Mouse (Mus musculus) liver, embryonic 16.5 days (tissue): Measurements from ENCODE around the gene Man1c1. TPM values are rescaled to one million over a fixed set of nuclear protein-coding genes. Genes with fewer than 3 reads are reported as not detected.

Source experiments
- ATAC-seq: fragments of 200-750 bp; cut with Nextera tagmentation; 2 replicates; pipeline ENCODE4 v1.8.0; 2017; ENCODE audit warnings: low read depth, mild to moderate bottlenecking, moderate number of reproducible peaks, moderate library complexity
- H3K27ac ChIP-seq: fragments of 300-500 bp; sonication (generic); 2 replicates; pipeline ENCODE4 v1.5.1; 2014; ENCODE audit warnings: mild to moderate bottlenecking, low read length
- H3K27me3 ChIP-seq: fragments of 300-500 bp; sonication (generic); 2 replicates; pipeline ENCODE4 v1.6.1; 2014; ENCODE audit warnings: low read depth, low read length, mixed read lengths; ENCODE audit not compliant: control insufficient read depth, insufficient read depth
- H3K36me3 ChIP-seq: fragments of 300-500 bp; sonication (generic); 2 replicates; pipeline ENCODE4 v1.6.1; 2014; ENCODE audit warnings: mild to moderate bottlenecking; ENCODE audit not compliant: control insufficient read depth, insufficient read depth
- H3K4me1 ChIP-seq: fragments of 300-500 bp; sonication (generic); 2 replicates; pipeline ENCODE4 v1.6.1; 2014; ENCODE audit warnings: low read depth, low read length, mixed read lengths; ENCODE audit not compliant: control insufficient read depth
- H3K4me2 ChIP-seq: fragments of 300-500 bp; sonication (generic); 2 replicates; pipeline ENCODE4 v1.6.1; 2014; ENCODE audit warnings: low read depth, low read length, mixed read lengths
- H3K4me3 ChIP-seq: fragments of 300-500 bp; sonication (generic); 2 replicates; pipeline ENCODE4 v1.5.1; 2014; ENCODE audit warnings: low read depth, mild to moderate bottlenecking, low read length
- H3K9ac ChIP-seq: fragments of 300-500 bp; sonication (generic); 2 replicates; pipeline ENCODE4 v1.6.1; 2014; ENCODE audit warnings: low read depth, low read length
- H3K9me3 ChIP-seq: fragments of 300-500 bp; sonication (generic); replicated peaks from 2 replicates; pipeline ENCODE4 v1.6.1; 2016; ENCODE audit warnings: low read length; ENCODE audit not compliant: control insufficient read depth
- WGBS: fragments of 180-500 bp; shearing (Covaris S2); extraction: QIAGEN DNeasy Blood & Tissue Kit; methylation state at CpG from one replicate; pipeline ENCODE4 v1.1.7; 2014; ENCODE audit not compliant: insufficient replicate concordance; 5-methylcytosine and 5-hydroxymethylcytosine counted together
- polyA plus RNA-seq: library from polyadenylated mRNA; unstranded; fragments of >200 nt; fragmentation: Nextera tagmentation; extraction: Ambion mirVana; gene quantifications from 2 replicates; pipeline ENCODE4 v1.2.1, GENCODE M21; 2015

Man1c1 gene
- polyA plus RNA-seq, 1 experiment from 2014 or later = 1.2 TPM

GRCm38 (mm10) chr4:134578407-134578806 lies 125.7 kb downstream of the Man1c1 start:
- WGBS = 56% methylated on average over 5 of the region's 5 CpGs

GRCm38 (mm10) chr4:134577281-134577680 lies 126.8 kb downstream of the Man1c1 start:
- no peak for ATAC-seq
- Histone ChIP-seq H3K27me3 (no peaks in the 10 kb centered on the region), H3K4me2 (no peak overlapping the region), H3K4me1 (no peaks in the 10 kb centered on the region; the same call in 1 of the 2 replicates), H3K9ac (no peak overlapping the region), H3K9me3 (no peaks in the 10 kb centered on the region), H3K36me3 (no peaks in the 10 kb centered on the region), H3K27ac (no peak overlapping the region), H3K4me3 (no peak overlapping the region)
- WGBS = 83% methylated on average over 2 of the region's 2 CpGs

More at GRCm38 (mm10) chr4:134578407-134578806, 125.7 kb downstream of the Man1c1 start:
- no peaks in the 10 kb centered on the region; the same call in 1 of the 2 replicates for H3K4me1 ChIP-seq
- no peak overlapping the region for H3K27ac ChIP-seq
- no peak overlapping the region for H3K9ac ChIP-seq
- H3K9me3 ChIP-seq = no peaks in the 10 kb centered on the region
- H3K4me2 ChIP-seq = no peak overlapping the region
- H3K36me3 ChIP-seq = no peaks in the 10 kb centered on the region
- no peak for ATAC-seq
- H3K4me3 ChIP-seq = no peak overlapping the region
- H3K27me3 ChIP-seq = no peaks in the 10 kb centered on the region

- no peak for ATAC-seq
- Histone ChIP-seq H3K9me3 (no peaks in the 10 kb centered on the region), H3K27me3 (no peaks in the 10 kb centered on the region), H3K36me3 (no peaks in the 10 kb centered on the region), H3K27ac (no peak overlapping the region), H3K9ac (no peak overlapping the region), H3K4me2 (no peak overlapping the region), H3K4me3 (no peak overlapping the region), H3K4me1 (no peaks in the 10 kb centered on the region; the same call in 1 of the 2 replicates)
- 73% methylated on average over 11 of the region's 11 CpGs for WGBS
These were observed 128.6 kb downstream of the Man1c1 start for GRCm38 (mm10) chr4:134575486-134575885.

GRCm38 (mm10) chr4:134572449-134573300 lies 131.4 kb downstream of the Man1c1 start:
- Histone ChIP-seq H3K4me1 (no peaks in the 10 kb centered on the region), H3K27me3 (no peaks in the 10 kb centered on the region), H3K27ac (no peak overlapping the region), H3K4me2 (no peak overlapping the region), H3K4me3 (no peak overlapping the region), H3K9ac (no peak overlapping the region), H3K36me3 (no peaks in the 10 kb centered on the region), H3K9me3 (no peaks in the 10 kb centered on the region)
- WGBS = 74% methylated on average over 24 of the region's 24 CpGs
- no peak for ATAC-seq

- Histone ChIP-seq H3K4me1 (no peaks in the 10 kb centered on the region), H3K4me2 (no peak overlapping the region), H3K36me3 (no peaks in the 10 kb centered on the region), H3K9ac (no peak overlapping the region), H3K9me3 (no peaks in the 10 kb centered on the region), H3K27ac (no peak overlapping the region), H3K27me3 (no peaks in the 10 kb centered on the region), H3K4me3 (no peak overlapping the region)
- WGBS = 63% methylated on average over 14 of the region's 14 CpGs
- ATAC-seq = no peak
These were observed 133.2 kb downstream of the Man1c1 start for GRCm38 (mm10) chr4:134570704-134571451.

- H3K4me3 ChIP-seq = no peak overlapping the region
- H3K4me2 ChIP-seq = no peak overlapping the region
- no peak overlapping the region for H3K9ac ChIP-seq
- H3K36me3 ChIP-seq = 0 out of 2 replicates have a peak, but pooled peaks cover 4% of the 10 kb centered on the region
- H3K4me1 ChIP-seq = no peaks in the 10 kb centered on the region
- no peaks in the 10 kb centered on the region for H3K27me3 ChIP-seq
- no peak overlapping the region for H3K27ac ChIP-seq
- WGBS = 71% methylated on average over 8 of the region's 8 CpGs
- peaks cover 2% of the 10 kb centered on the region; the same call in 1 of the 2 replicates for H3K9me3 ChIP-seq
- ATAC-seq = no peak
These were observed 134.3 kb downstream of the Man1c1 start for GRCm38 (mm10) chr4:134569831-134570230.

GRCm38 (mm10) chr4:134569205-134569604 lies 134.9 kb downstream of the Man1c1 start:
- no peak for ATAC-seq
- H3K9ac ChIP-seq = no peak overlapping the region

GRCm38 (mm10) chr4:134567377-134568226 lies 136.5 kb downstream of the Man1c1 start:
- Histone ChIP-seq H3K4me1 (no peaks in the 10 kb centered on the region), H3K4me2 (no peak overlapping the region), H3K27ac (no peak overlapping the region), H3K36me3 (0 out of 2 replicates have a peak, but pooled peaks cover 4% of the 10 kb centered on the region), H3K27me3 (no peaks in the 10 kb centered on the region), H3K9me3 (peaks cover 2% of the 10 kb centered on the region; the same call in 1 of the 2 replicates), H3K9ac (no peak overlapping the region), H3K4me3 (no peak overlapping the region)
- 68% methylated on average over 19 of the region's 19 CpGs for WGBS
- ATAC-seq = no peak

More at GRCm38 (mm10) chr4:134569205-134569604, 134.9 kb downstream of the Man1c1 start:
- H3K36me3 ChIP-seq = 0 out of 2 replicates have a peak, but pooled peaks cover 4% of the 10 kb centered on the region
- no peak overlapping the region for H3K27ac ChIP-seq
- 59% methylated on average over 6 of the region's 6 CpGs for WGBS
- no peaks in the 10 kb centered on the region for H3K27me3 ChIP-seq
- no peak overlapping the region for H3K4me3 ChIP-seq
- peaks cover 2% of the 10 kb centered on the region; the same call in 1 of the 2 replicates for H3K9me3 ChIP-seq
- no peak overlapping the region for H3K4me2 ChIP-seq
- H3K4me1 ChIP-seq = no peaks in the 10 kb centered on the region
